Mouse (Mus musculus) small intestine, adult 2 months (tissue): ENCODE results near the gene Lmo1. TPM values are rescaled to one million over a fixed set of nuclear protein-coding genes. Genes with fewer than 3 reads are reported as not detected.

Experiments
- H3K27ac ChIP-seq: fragments of 200-500 bp; 2 replicates; pipeline ENCODE4 v1.5.1; 2012; ENCODE audit warnings: low read depth, low read length, control low read depth, inconsistent platforms; ENCODE audit not compliant: insufficient read depth
- H3K27me3 ChIP-seq: fragments of 200-500 bp; 2 replicates; pipeline ENCODE4 v1.6.1; 2012; ENCODE audit warnings: mild to moderate bottlenecking, moderate library complexity, low read length, inconsistent platforms; ENCODE audit not compliant: control insufficient read depth, insufficient read depth
- H3K36me3 ChIP-seq: fragments of 200-500 bp; 2 replicates; pipeline ENCODE4 v1.6.1; 2012; ENCODE audit warnings: mild to moderate bottlenecking, low read length, control low read depth, inconsistent platforms; ENCODE audit not compliant: control insufficient read depth, insufficient read depth
- H3K4me1 ChIP-seq: fragments of 200-500 bp; 2 replicates; pipeline ENCODE4 v1.6.1; 2012; ENCODE audit warnings: low read length, inconsistent platforms, mixed read lengths; ENCODE audit not compliant: control insufficient read depth, insufficient read depth, insufficient read length
- H3K4me3 ChIP-seq: fragments of 200-500 bp; 2 replicates; pipeline ENCODE4 v1.5.1; 2012; ENCODE audit warnings: low read depth, mild to moderate bottlenecking, control low read depth, inconsistent platforms, low read length, moderate library complexity
- CTCF ChIP-seq: fragments of 200-500 bp; IDR thresholded peaks from 2 replicates; pipeline ENCODE4 v1.5.1; 2012; ENCODE audit warnings: low read depth, mild to moderate bottlenecking, control low read depth, inconsistent platforms, low read length, moderate library complexity, mixed read lengths; ENCODE audit not compliant: insufficient replicate concordance, insufficient read length; ENCODE audit errors: extremely low read depth
- POLR2A ChIP-seq: fragments of 200-500 bp; IDR thresholded peaks from 2 replicates; pipeline ENCODE4 v1.6.1; 2012; ENCODE audit warnings: low read depth, mild to moderate bottlenecking, control low read depth, inconsistent platforms, low read length, moderate library complexity
- WGBS: fragments of 180-500 bp; shearing (Covaris S2); methylation state at CpG from one replicate; pipeline ENCODE4 v1.1.7; 2018; 5-methylcytosine and 5-hydroxymethylcytosine counted together
- polyA plus RNA-seq: library from polyadenylated mRNA; depleted of rRNA; stranded (reverse); fragments of >200 nt; gene quantifications from 2 replicates; pipeline ENCODE4 v1.2.3, GENCODE M21; 2012

Gene Lmo1
- polyA plus RNA-seq, 1 experiment = 0.44 TPM

- TF ChIP-seq CTCF = no peak
- no peak overlapping the region for H3K4me3 ChIP-seq
- no peaks in the 10 kb centered on the region for H3K27me3 ChIP-seq
- no peaks in the 10 kb centered on the region for H3K4me1 ChIP-seq
- H3K27ac ChIP-seq = no peak overlapping the region
- H3K36me3 ChIP-seq = no peaks in the 10 kb centered on the region
- 61% methylated on average over 2 of the region's 2 CpGs for WGBS
Observed at GRCm38 (mm10) chr7:109209804-109210203, 34.8 kb upstream of the Lmo1 start.

GRCm38 (mm10) chr7:109207811-109208210 lies 32.8 kb upstream of the Lmo1 start:
- Histone ChIP-seq H3K27ac (no peak overlapping the region), H3K36me3 (no peaks in the 10 kb centered on the region), H3K4me3 (no peak overlapping the region), H3K27me3 (no peaks in the 10 kb centered on the region), H3K4me1 (no peaks in the 10 kb centered on the region)
- 79% methylated on average over 4 of the region's 4 CpGs for WGBS
- TF ChIP-seq POLR2A = no peak
- no peak for TF ChIP-seq CTCF

GRCm38 (mm10) chr7:109206358-109206757 lies 31.4 kb upstream of the Lmo1 start:
- H3K27ac ChIP-seq = no peak overlapping the region
- TF ChIP-seq CTCF (no peak), POLR2A (no peak)
- H3K36me3 ChIP-seq = no peaks in the 10 kb centered on the region
- no peak overlapping the region for H3K4me3 ChIP-seq
- no peaks in the 10 kb centered on the region for H3K27me3 ChIP-seq
- 52% methylated on average over 2 of the region's 2 CpGs for WGBS
- H3K4me1 ChIP-seq = no peaks in the 10 kb centered on the region

GRCm38 (mm10) chr7:109203140-109203539 lies 28.1 kb upstream of the Lmo1 start:
- Histone ChIP-seq H3K4me1 (no peaks in the 10 kb centered on the region), H3K27me3 (no peaks in the 10 kb centered on the region), H3K4me3 (no peak overlapping the region), H3K27ac (no peak overlapping the region), H3K36me3 (no peaks in the 10 kb centered on the region)
- TF ChIP-seq CTCF (no peak), POLR2A (no peak)
- 17% methylated on average over 3 of the region's 3 CpGs for WGBS

GRCm38 (mm10) chr7:109200559-109200958 lies 25.6 kb upstream of the Lmo1 start:
- TF ChIP-seq CTCF (no peak), POLR2A (no peak)
- 42% methylated on average over 3 of the region's 3 CpGs for WGBS
- Histone ChIP-seq H3K4me1 (no peaks in the 10 kb centered on the region), H3K36me3 (no peaks in the 10 kb centered on the region), H3K27ac (no peak overlapping the region), H3K4me3 (no peak overlapping the region), H3K27me3 (no peaks in the 10 kb centered on the region)

GRCm38 (mm10) chr7:109197161-109197650 lies 22.2 kb upstream of the Lmo1 start:
- TF ChIP-seq CTCF = no peak
- no peak for TF ChIP-seq POLR2A
- 52% methylated on average over 3 of the region's 3 CpGs for WGBS
- H3K27me3 ChIP-seq = no peaks in the 10 kb centered on the region

GRCm38 (mm10) chr7:109196399-109197082 lies 21.5 kb upstream of the Lmo1 start:
- H3K4me1 ChIP-seq = no peaks in the 10 kb centered on the region
- no peaks in the 10 kb centered on the region for H3K36me3 ChIP-seq
- WGBS = 54% methylated on average over 11 of the region's 11 CpGs
- H3K27me3 ChIP-seq = peaks cover 2% of the 10 kb centered on the region; the same call in 1 of the 2 replicates
- H3K4me3 ChIP-seq = no peak overlapping the region
- no peak overlapping the region for H3K27ac ChIP-seq
- TF ChIP-seq POLR2A = no peak
- no peak for TF ChIP-seq CTCF

More at GRCm38 (mm10) chr7:109197161-109197650, 22.2 kb upstream of the Lmo1 start:
- H3K36me3 ChIP-seq = no peaks in the 10 kb centered on the region
- no peak overlapping the region for H3K27ac ChIP-seq
- no peak overlapping the region for H3K4me3 ChIP-seq
- no peaks in the 10 kb centered on the region for H3K4me1 ChIP-seq
